Mouse (Mus musculus): ENCODE data around the gene Cck. TPM values are rescaled to one million over a fixed set of nuclear protein-coding genes. Genes with fewer than 3 reads are reported as not detected.
"Not testable (repeated sequence)": the region's sequence is repeated elsewhere in the genome, so short reads cannot be mapped to it uniquely, and the experiment has no call there.

Gene Cck
- polyA plus RNA-seq, 1 experiment = 0.37 TPM

DNA sequence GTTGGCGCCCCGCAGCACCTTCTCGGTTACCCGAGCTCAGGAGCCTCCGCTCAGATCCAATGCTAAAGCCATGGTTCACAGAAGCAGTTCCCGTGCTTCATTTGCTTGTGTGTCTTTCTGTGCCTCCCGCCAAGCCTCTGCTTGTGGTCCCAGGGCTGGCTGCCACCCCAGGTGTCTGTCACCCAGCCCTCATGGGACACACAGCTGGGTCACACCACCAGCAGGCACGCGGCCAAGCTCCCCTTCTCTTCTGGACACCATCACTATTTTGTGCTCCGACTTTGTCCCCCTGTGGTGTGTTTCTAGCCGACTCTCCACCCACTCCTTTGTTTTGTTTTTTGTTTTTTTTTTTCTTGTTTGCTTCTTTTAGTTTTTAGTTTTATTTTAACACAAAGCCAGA, 28.0 kb downstream of the Cck start:
- DNase-seq = no peak
- TF ChIP-seq POLR2A (IDR thresholded peaks at IDR 0.05; ENCODE audit: borderline replicate concordance, extremely low read depth, low read depth, low read length) = no peak
- TF ChIP-seq CTCF (IDR thresholded peaks at IDR 0.05; ENCODE audit: insufficient read depth, low read length) = no peak
- Histone ChIP-seq H3K4me3 (replicated peaks; ENCODE audit: extremely low read depth, low read depth, low read length) (no peak overlapping the region), H3K4me1 (ENCODE audit: control insufficient read depth, insufficient read depth, low read length) (peaks cover 3% of the 10 kb centered on the region; the same call in 1 of the 2 replicates)
- WGBS = 62% methylated on average over 11 of the region's 11 CpGs

GRCm38 (mm10) chr9:121460527-121460926, 35.0 kb downstream of the Cck start:
- H3K4me3 ChIP-seq (replicated peaks; ENCODE audit: extremely low read depth, low read depth, low read length) = no peak overlapping the region
- no peak for DNase-seq
- no peak for TF ChIP-seq CTCF (IDR thresholded peaks at IDR 0.05; ENCODE audit: insufficient read depth, low read length)
- 77% methylated on average over 16 of the region's 16 CpGs for WGBS
- no peaks in the 10 kb centered on the region for H3K4me1 ChIP-seq (ENCODE audit: control insufficient read depth, insufficient read depth, low read length)

GRCm38 (mm10) chr9:121459950-121460349, 35.5 kb downstream of the Cck start:
- no peak overlapping the region for H3K4me3 ChIP-seq (replicated peaks; ENCODE audit: extremely low read depth, low read depth, low read length)
- DNase-seq = no peak
- 68% methylated on average over 2 of the region's 2 CpGs for WGBS
- H3K4me1 ChIP-seq (ENCODE audit: control insufficient read depth, insufficient read depth, low read length) = no peaks in the 10 kb centered on the region
- TF ChIP-seq CTCF (IDR thresholded peaks at IDR 0.05; ENCODE audit: insufficient read depth, low read length) (no peak), POLR2A (IDR thresholded peaks at IDR 0.05; ENCODE audit: borderline replicate concordance, extremely low read depth, low read depth, low read length) (no peak)

DNA sequence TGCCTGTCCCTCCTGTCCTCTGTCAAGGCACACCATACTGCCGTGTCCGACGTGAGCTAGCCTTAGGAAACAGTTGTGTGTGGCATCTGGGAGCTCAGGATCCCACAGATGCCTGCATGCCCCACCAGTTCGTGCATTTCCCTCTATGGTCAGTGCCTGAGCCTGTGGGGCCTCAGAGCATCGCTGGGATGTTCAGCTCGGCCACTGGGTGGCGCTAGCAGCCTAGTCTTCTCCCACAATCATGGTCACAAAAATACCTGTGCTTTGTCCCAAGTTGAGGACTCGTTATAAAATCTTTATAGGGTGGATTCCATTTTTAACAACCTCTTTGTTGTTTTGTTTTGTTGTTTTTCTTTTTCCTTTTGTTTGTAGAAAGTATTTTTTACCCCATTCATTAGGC, 37.0 kb downstream of the Cck start:
- TF ChIP-seq POLR2A (IDR thresholded peaks at IDR 0.05; ENCODE audit: borderline replicate concordance, extremely low read depth, low read depth, low read length) = no peak
- TF ChIP-seq CTCF (IDR thresholded peaks at IDR 0.05; ENCODE audit: insufficient read depth, low read length) = peak; percentile 84
- no peaks in the 10 kb centered on the region for H3K4me1 ChIP-seq (ENCODE audit: control insufficient read depth, insufficient read depth, low read length)
- H3K4me3 ChIP-seq (replicated peaks; ENCODE audit: extremely low read depth, low read depth, low read length) = no peak overlapping the region
- DNase-seq = peak; percentile 50
- WGBS = 28% methylated on average over 8 of the region's 8 CpGs

DNA sequence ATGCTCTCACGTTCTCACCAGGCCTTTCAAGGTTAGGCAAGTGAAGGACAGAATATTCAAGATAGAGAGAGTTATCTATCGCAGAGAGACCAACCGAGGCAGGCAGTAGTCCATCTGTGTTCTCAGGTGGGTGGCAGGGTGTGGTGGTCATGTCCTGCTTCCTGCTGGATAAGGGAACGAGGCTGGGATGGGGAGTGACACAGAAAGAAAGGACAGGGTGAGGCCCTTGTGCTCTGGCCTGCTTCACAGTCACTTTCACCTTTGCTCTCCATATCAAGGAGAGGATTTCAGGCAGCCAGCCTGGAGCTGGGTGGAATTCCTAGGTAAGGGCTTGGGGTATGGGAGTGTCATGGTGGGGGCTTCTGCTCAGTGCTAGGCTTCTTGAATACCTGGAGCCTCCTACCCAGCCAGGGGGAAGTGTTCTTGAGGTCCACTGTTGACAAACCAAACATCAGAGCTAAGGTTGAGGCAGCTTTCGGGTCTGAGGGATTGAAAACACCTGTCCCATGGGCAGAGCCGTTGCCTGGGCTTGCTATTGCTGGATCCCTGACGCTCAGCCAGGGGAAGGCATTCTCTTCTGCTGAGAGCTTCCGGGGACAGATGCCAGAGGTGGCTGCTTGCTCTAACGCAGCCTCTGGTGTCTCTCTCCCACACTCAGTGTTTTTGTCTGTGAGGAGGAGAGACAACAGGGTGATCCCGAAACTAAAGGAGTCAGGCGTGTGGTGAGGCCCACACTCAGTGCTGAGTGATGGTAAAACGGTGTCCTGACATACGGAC, 38.6 kb downstream of the Cck start:
- WGBS = 77% methylated on average over 13 of the region's 13 CpGs

DNA sequence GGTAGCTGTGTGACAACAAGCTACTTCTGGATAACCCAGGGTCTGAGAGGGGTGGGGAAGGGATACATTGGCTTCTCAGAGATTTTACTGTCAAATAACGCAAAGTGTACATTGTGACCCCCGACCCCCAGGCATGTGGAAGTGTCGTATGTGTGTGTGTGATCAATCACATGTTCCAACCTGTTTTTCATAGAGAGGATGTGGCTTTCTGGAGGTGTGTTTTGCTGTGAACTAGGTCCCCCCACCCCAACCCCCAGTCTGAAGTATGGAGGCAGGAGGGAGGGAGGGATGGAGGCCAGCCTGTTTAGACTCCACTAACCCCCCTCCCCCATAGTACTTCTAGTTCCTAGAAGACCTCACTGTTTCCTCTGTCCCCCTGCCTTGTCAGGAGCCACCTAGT, 40.6 kb downstream of the Cck start:
- no peak overlapping the region for H3K4me3 ChIP-seq (replicated peaks; ENCODE audit: extremely low read depth, low read depth, low read length)
- no peaks in the 10 kb centered on the region for H3K4me1 ChIP-seq (ENCODE audit: control insufficient read depth, insufficient read depth, low read length)
- no peak for DNase-seq
- WGBS = 86% methylated on average over 3 of the region's 3 CpGs
- TF ChIP-seq CTCF (IDR thresholded peaks at IDR 0.05; ENCODE audit: insufficient read depth, low read length) (no peak), POLR2A (IDR thresholded peaks at IDR 0.05; ENCODE audit: borderline replicate concordance, extremely low read depth, low read depth, low read length) (no peak)

More for the DNA sequence above, 38.6 kb downstream of the Cck start:
- DNase-seq = no peak
- TF ChIP-seq POLR2A (IDR thresholded peaks at IDR 0.05; ENCODE audit: borderline replicate concordance, extremely low read depth, low read depth, low read length) = no peak
- no peak for TF ChIP-seq CTCF (IDR thresholded peaks at IDR 0.05; ENCODE audit: insufficient read depth, low read length)
- Histone ChIP-seq H3K4me1 (ENCODE audit: control insufficient read depth, insufficient read depth, low read length) (no peaks in the 10 kb centered on the region), H3K4me3 (replicated peaks; ENCODE audit: extremely low read depth, low read depth, low read length) (no peak overlapping the region)

DNA sequence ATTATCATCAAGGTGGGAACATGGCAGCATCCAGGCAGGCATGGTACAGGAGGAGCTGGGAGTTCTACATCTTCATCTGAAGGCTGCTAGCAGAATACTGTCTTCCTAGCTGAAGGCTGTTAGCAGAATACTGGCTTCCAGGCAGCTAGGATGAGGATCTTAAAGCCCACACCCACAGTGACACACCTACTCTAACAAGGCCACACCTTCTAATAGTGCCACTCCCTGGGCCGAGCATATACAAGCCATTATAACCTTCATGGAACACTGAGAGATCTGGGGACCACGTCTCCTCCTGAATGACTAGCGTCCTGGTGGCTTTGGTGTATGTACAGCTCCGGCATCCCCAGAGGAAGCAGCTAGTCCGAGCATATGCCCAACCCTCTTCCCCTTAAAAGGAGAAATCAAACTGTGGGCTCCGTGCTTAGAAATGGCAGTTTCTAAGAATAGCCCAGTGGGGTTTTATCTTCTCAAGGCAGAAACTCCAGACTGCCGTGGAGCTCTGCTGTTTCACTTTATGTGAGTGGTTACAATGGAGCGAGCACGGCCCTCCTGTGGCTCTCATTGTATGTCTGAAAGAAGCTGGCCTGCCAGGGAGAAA, 43.1 kb downstream of the Cck start:
- not testable (repeated sequence) for H3K4me3 ChIP-seq (replicated peaks; ENCODE audit: extremely low read depth, low read depth, low read length); DNase-seq; H3K4me1 ChIP-seq (ENCODE audit: control insufficient read depth, insufficient read depth, low read length)
- WGBS = 68% methylated on average over 9 of the region's 9 CpGs

DNA sequence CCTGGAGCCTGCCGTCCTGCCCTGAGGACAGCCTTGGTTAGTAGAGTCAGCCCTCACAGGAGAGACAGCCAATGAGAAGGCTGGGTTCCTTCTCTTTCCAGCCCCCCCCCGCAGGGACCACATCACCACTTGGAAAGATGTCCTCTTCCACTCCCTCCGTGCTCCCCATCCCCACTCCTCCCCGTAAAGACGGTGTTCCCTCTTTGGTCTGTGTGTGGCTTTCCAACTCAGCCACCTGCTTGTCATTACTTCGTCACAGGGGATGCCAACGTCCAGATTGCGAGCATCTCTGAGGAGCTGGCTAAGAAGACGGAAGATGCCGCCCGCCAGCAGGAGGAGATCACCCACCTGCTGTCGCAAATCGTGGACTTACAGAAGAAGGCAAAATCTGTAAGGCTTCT, 49.1 kb downstream of the Cck start:
- H3K4me3 ChIP-seq (replicated peaks; ENCODE audit: extremely low read depth, low read depth, low read length) = no peak overlapping the region
- DNase-seq = no peak
- WGBS = 89% methylated on average over 13 of the region's 13 CpGs
- TF ChIP-seq POLR2A (IDR thresholded peaks at IDR 0.05; ENCODE audit: borderline replicate concordance, extremely low read depth, low read depth, low read length) (no peak), CTCF (IDR thresholded peaks at IDR 0.05; ENCODE audit: insufficient read depth, low read length) (no peak)
- H3K4me1 ChIP-seq (ENCODE audit: control insufficient read depth, insufficient read depth, low read length) = no peaks in the 10 kb centered on the region

DNA sequence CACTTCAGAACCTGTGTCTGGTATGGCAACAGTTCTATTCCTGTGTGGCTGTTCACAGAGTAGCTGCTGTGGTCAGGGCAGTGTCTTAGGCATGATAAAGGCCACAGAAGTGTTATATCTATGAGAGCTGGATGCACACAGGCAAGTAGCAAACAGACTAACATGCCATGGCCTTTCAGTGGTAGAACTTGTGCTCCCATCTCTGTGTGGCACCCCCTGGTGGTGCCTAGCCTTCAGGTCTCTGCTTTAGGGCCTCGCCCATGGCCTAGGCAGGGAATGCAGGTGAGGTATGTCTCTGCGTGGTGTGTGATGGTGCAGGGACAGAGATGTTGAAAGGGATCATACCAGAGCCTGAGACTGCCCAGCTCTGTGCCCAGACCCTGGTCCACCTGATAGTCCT, 50.1 kb downstream of the Cck start:
- Histone ChIP-seq H3K4me3 (replicated peaks; ENCODE audit: extremely low read depth, low read depth, low read length) (no peak overlapping the region), H3K4me1 (ENCODE audit: control insufficient read depth, insufficient read depth, low read length) (no peaks in the 10 kb centered on the region)
- peak; percentile 42 for DNase-seq
- 80% methylated on average over 2 of the region's 2 CpGs for WGBS
- TF ChIP-seq CTCF (IDR thresholded peaks at IDR 0.05; ENCODE audit: insufficient read depth, low read length) (peak; percentile 71), POLR2A (IDR thresholded peaks at IDR 0.05; ENCODE audit: borderline replicate concordance, extremely low read depth, low read depth, low read length) (no peak)

- 78% methylated on average over 3 of the region's 3 CpGs for WGBS
- H3K4me3 ChIP-seq (replicated peaks; ENCODE audit: extremely low read depth, low read depth, low read length) = no peak overlapping the region
- H3K4me1 ChIP-seq (ENCODE audit: control insufficient read depth, insufficient read depth, low read length) = no peaks in the 10 kb centered on the region
- no peak for DNase-seq
- TF ChIP-seq CTCF (IDR thresholded peaks at IDR 0.05; ENCODE audit: insufficient read depth, low read length) (no peak), POLR2A (IDR thresholded peaks at IDR 0.05; ENCODE audit: borderline replicate concordance, extremely low read depth, low read depth, low read length) (no peak)
These were observed 51.2 kb downstream of the Cck start for GRCm38 (mm10) chr9:121444367-121444707.

All from lung, adult 2 months (tissue).